Mouse (Mus musculus) splenic B cell, adult 2 months (primary cell): Measurements from ENCODE around the gene Gm20870.
"Not testable (repeated sequence)": the region's sequence is repeated elsewhere in the genome, so short reads cannot be mapped to it uniquely, and the experiment has no call there.

Experiments
- DNase-seq: peaks from one replicate; pipeline ENCODE4 v3.0.0-alpha.2; 2011; ENCODE audit warnings: low read depth, low spot score
- H3K27me3 ChIP-seq: 2 replicates; pipeline ENCODE4 v1.6.1; 2012; ENCODE audit warnings: mild to moderate bottlenecking, low read length, moderate library complexity, mixed read lengths; ENCODE audit not compliant: control insufficient read depth, poor library complexity, insufficient read depth, severe bottlenecking
- H3K36me3 ChIP-seq: 2 replicates; pipeline ENCODE4 v1.6.1; 2012; ENCODE audit warnings: mild to moderate bottlenecking, low read length, moderate library complexity, mixed read lengths; ENCODE audit not compliant: control insufficient read depth, poor library complexity, insufficient read depth, severe bottlenecking

Gene Gm20870

GRCm38 (mm10) chrY:71691743-71692142 lies at the start of gene Gm20870:
Gene Gm20870 (plus strand): TSS chrY:71692043.
- H3K36me3 ChIP-seq, DNase-seq, H3K27me3 ChIP-seq: not testable (repeated sequence)
